Mouse (Mus musculus): Measurements from ENCODE around the gene Ksr1.

DNA sequence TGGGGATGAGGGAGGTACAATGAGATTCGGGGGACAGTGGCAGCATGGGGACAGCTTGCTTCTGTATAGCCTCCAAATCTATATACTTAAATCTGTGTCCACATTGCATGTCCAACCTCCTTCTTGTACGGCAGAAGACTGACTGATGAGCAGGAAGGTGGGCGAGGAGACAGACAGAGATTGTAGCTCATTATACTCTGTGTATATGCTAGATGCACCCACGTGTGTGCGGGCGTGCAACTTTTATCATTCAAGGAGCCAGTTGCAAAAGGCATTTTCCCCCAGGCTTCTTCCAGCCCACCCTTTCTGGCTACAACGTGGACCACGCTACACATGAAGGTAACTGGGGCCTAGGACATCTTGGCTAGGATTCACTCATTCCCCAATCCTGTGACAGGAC is 74.1 kb downstream of the Ksr1 start:
- TF ChIP-seq CTCF (IDR thresholded peaks at IDR 0.05; ENCODE audit: low read depth) (no peak), EP300 (IDR thresholded peaks at IDR 0.05; ENCODE audit: low read depth) (no peak)

All from liver, postnatal 0 days (tissue).